Mouse (Mus musculus) lung, adult 2 months (tissue): ENCODE results near the gene Fscn1. TPM values are rescaled to one million over a fixed set of nuclear protein-coding genes. Genes with fewer than 3 reads are reported as not detected.
A peak's percentile ranks its signal among the peaks of the same experiment; 100 is the strongest.

Source experiments
- DNase-seq: peaks from one replicate; pipeline ENCODE4 v3.0.0; 2022
- H3K4me1 ChIP-seq: fragments of 200-500 bp; 2 replicates; pipeline ENCODE4 v1.6.1; 2011; ENCODE audit warnings: low read length; ENCODE audit not compliant: control insufficient read depth, insufficient read depth
- H3K4me3 ChIP-seq: fragments of 200-500 bp; replicated peaks from 2 replicates; pipeline ENCODE3; 2011; ENCODE audit warnings: low read depth, mild to moderate bottlenecking, control low read depth, low read length; ENCODE audit errors: extremely low read depth
- CTCF ChIP-seq: fragments of 200-500 bp; IDR thresholded peaks from 2 replicates; pipeline ENCODE4 v1.5.1; 2011; ENCODE audit warnings: mild to moderate bottlenecking, low read length, control low read depth; ENCODE audit not compliant: insufficient read depth
- POLR2A ChIP-seq: fragments of 200-500 bp; IDR thresholded peaks from 2 replicates; pipeline ENCODE4 v1.6.1; 2011; ENCODE audit warnings: low read depth, mild to moderate bottlenecking, control low read depth, low read length, borderline replicate concordance; ENCODE audit errors: extremely low read depth
- WGBS: fragments of 180-500 bp; shearing (Covaris S2); methylation state at CpG from one replicate; pipeline ENCODE4 v1.1.7; 2018; 5-methylcytosine and 5-hydroxymethylcytosine counted together
- polyA plus RNA-seq: library from polyadenylated mRNA; depleted of rRNA; stranded (reverse); fragments of >200 nt; gene quantifications from 2 replicates; pipeline ENCODE4 v1.2.3, GENCODE M21; 2012; rRNA removed

Fscn1 gene
- 21.0 and 26.3 TPM in 2 replicates for polyA plus RNA-seq

- Histone ChIP-seq H3K4me3 (peak within 1 kb of the TSS; percentile 66), H3K4me1 (peaks cover 14% of the 10 kb centered on the region)
- WGBS, result 11% methylated on average over 44 of the region's 44 CpGs
- DNase-seq, result peak; percentile 66
- no peak for TF ChIP-seq CTCF
- TF ChIP-seq POLR2A, result peak; percentile 58
Measured at GRCm38 (mm10) chr5:142959576-142960556, at the start of gene Fscn1. Fscn1 (plus strand) TSS chr5:142960343.

DNA sequence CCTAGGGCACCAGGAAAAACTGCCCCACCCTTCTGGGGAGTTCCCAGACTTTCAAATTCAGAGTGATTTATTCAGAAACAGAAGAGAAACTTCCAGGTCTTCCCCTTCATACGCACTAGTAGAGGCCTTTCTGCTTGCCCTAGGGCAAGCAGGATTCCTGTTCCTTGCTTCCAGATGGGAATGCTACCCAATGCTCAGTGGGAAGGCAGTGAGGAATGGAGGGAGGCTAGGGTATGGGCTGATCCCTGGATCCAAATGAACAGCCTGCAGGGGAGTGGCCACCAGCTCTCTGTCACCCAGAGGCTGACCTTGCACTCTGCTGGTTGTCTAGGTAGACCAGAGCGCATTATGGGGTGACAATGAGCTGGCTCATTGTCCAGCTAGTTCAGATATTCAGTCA, 48.5 kb upstream of the Fscn1 start:
- no peak overlapping the region for H3K4me3 ChIP-seq
- DNase-seq, result no peak
- 84% methylated on average over 2 of the region's 2 CpGs for WGBS
- TF ChIP-seq POLR2A, result no peak
- TF ChIP-seq CTCF, result no peak
- peaks cover 26% of the 10 kb centered on the region for H3K4me1 ChIP-seq

GRCm38 (mm10) chr5:142912320-142912719, 47.8 kb upstream of the Fscn1 start:
- H3K4me1 ChIP-seq, result peaks cover 26% of the 10 kb centered on the region
- DNase-seq, result no peak
- 92% methylated on average over 3 of the region's 3 CpGs for WGBS
- no peak overlapping the region for H3K4me3 ChIP-seq
- no peak for TF ChIP-seq POLR2A
- TF ChIP-seq CTCF, result no peak

DNA sequence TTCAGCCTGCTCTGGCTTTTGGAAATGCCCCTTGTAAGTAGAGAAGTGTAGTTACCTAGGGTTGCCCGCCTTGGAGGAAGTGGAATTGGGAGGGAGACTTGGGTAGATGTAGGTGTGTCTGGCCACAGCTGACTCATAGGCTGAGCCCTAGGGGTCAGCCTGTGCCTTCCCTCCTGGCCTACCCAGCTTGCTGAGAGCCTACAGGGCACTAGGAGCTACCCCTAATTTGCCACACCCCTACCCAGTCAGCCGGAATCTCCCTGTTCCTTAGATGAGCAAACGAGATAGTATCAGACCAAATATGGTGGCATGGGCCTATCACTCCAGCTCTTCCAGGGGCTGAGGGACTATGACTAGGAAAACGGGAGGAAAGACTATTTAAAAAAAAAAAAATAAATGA, 47.4 kb upstream of the Fscn1 start:
- 58% methylated on average over 4 of the region's 4 CpGs for WGBS
- TF ChIP-seq CTCF (no peak), POLR2A (no peak)
- peaks cover 22% of the 10 kb centered on the region for H3K4me1 ChIP-seq
- DNase-seq, result no peak
- H3K4me3 ChIP-seq, result no peak overlapping the region

GRCm38 (mm10) chr5:142915231-142915630, 44.9 kb upstream of the Fscn1 start:
- peak; percentile 20 for DNase-seq
- TF ChIP-seq POLR2A, result no peak
- TF ChIP-seq CTCF, result no peak
- 71% methylated on average over 11 of the region's 11 CpGs for WGBS
- Histone ChIP-seq H3K4me1 (peaks cover 3% of the 10 kb centered on the region), H3K4me3 (no peak overlapping the region)

GRCm38 (mm10) chr5:142916593-142916992, 43.5 kb upstream of the Fscn1 start:
- TF ChIP-seq CTCF (no peak), POLR2A (no peak)
- DNase-seq, result no peak
- peaks cover 11% of the 10 kb centered on the region for H3K4me1 ChIP-seq
- H3K4me3 ChIP-seq, result no peak overlapping the region
- WGBS, result 85% methylated on average over 7 of the region's 7 CpGs

GRCm38 (mm10) chr5:142917402-142917801, 42.7 kb upstream of the Fscn1 start:
- 94% methylated on average over 8 of the region's 8 CpGs for WGBS
- no peak overlapping the region for H3K4me3 ChIP-seq
- no peak for DNase-seq
- TF ChIP-seq POLR2A (no peak), CTCF (no peak)
- peaks cover 13% of the 10 kb centered on the region for H3K4me1 ChIP-seq

DNA sequence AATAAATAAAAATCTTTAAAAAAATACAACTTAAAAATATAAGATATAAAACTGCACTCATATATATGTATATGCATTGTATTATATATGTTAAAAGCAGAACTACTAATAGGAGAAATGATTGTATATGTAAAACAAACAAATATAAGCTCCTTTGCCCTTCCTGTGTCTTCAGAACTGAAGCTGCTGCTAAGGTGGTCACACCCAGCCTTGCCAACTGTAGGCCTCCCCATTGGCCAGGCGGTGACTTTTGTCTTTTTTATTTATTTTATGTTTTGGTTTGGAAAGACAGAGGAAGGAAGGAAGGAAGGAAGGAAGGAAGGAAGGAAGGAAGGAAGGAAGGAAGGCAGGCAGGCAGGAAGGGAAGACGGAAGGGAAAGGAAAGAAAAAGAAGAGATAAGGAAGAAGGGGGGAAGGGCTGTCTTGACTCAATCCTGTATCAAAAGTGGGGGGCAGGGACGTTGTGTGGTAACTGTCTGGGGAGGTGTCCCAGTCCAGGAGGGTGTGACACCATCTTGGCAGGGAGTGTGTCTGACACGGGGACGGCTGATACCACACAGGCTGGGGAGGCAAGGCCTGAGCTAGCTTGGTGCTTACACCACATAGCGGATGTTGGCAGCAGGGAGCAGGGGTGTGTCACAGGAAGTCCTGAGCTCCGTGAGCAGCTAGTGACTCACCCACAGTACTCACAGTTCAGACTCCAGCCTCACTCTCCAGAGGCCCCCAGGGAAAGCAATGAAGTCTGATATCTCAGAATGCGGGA, 39.7 kb upstream of the Fscn1 start:
- peak; percentile 72 for DNase-seq
- TF ChIP-seq POLR2A (peak; percentile 47; the same call in 1 of the 2 replicates), CTCF (no peak)
- Histone ChIP-seq H3K4me3 (no peak overlapping the region), H3K4me1 (peaks cover 13% of the 10 kb centered on the region)
- 12% methylated on average over 8 of the region's 8 CpGs for whole genome bisulfite sequencing

DNA sequence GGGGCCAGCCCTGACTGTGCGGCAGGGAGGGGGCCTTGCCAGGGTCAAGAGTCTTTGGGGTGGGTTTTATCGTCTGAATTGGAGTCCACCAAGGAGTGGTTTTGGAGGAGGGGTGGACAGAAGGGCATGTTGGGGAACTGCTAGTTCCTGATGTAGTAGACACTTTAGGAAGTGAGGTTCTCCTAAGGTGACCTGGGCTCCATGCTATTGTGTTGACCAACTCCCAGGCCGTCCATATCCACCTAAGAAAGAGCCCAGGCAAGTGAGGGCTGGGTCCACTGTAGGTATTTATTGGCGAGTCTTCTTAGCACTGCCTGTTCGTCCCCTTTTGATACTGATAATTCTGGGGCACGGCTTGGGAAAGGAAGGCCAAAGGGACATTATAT, 39.1 kb upstream of the Fscn1 start:
- TF ChIP-seq POLR2A (no peak), CTCF (no peak)
- Histone ChIP-seq H3K4me3 (no peak overlapping the region), H3K4me1 (peaks cover 13% of the 10 kb centered on the region)
- 46% methylated on average over 6 of the region's 6 CpGs for WGBS
- no peak for DNase-seq
